ENCODE assay signal across 40 mouse cellular contexts in the genomic region with DNA sequence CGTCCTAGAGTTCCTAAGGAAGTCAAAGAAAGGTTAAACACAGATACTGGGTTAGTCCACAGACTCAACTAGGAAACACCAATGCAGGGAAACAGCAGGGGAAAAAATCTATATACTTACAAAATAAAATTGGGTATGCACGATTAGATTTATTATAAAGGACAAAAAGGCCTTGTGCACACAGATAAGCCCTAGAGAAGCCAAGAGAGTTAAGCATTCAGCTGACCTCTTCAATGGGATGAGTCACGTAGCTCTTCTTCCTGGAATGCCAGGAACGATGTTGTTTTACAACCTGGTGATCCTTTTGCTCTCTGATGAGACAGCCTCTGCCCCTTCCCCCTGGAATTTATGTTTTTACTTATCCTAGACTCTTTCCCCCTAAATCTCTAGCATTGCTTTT. TPM values are rescaled to one million over a fixed set of nuclear protein-coding genes. Genes with fewer than 3 reads are reported as not detected.
"Had no signal": no experiment of that assay in that cellular context is flagged by ENCODE, and none has a peak within 500 bp of the region (broad histone marks: within the 10 kb centered on the region; RNA-seq: fewer than 3 reads in every experiment).

No protein-coding gene starts in this region.

- H3K4me2 ChIP-seq: heart, embryonic 11.5 days; heart, embryonic 13.5 days; heart, embryonic 15.5 days; hindbrain, embryonic 13.5 days; hindbrain, embryonic 15.5 days; limb, embryonic 13.5 days; limb, embryonic 15.5 days; liver, embryonic 12.5 days had no signal

- H3K27me3 ChIP-seq: heart, embryonic 13.5 days; heart, embryonic 15.5 days; hindbrain, embryonic 13.5 days; hindbrain, embryonic 15.5 days; limb, embryonic 13.5 days; limb, embryonic 15.5 days; liver, embryonic 12.5 days had no signal

- H3K27ac ChIP-seq: gastrocnemius, adult 2 months; heart, embryonic 13.5 days; heart, embryonic 15.5 days; hindbrain, embryonic 13.5 days; hindbrain, embryonic 15.5 days; hindbrain, postnatal 0 days; layer of hippocampus, adult 2 months; left cerebral cortex, adult 2 months; limb, embryonic 13.5 days; limb, embryonic 15.5 days; liver, embryonic 12.5 days; liver, embryonic 14.5 days had no signal

- H3K9me3 ChIP-seq: heart, embryonic 13.5 days; heart, embryonic 15.5 days; hindbrain, embryonic 13.5 days; hindbrain, embryonic 15.5 days; limb, embryonic 13.5 days; limb, embryonic 15.5 days; liver, embryonic 12.5 days had no signal

- H3K4me3 ChIP-seq: gastrocnemius, adult 2 months; heart, embryonic 13.5 days; heart, embryonic 15.5 days; hindbrain, embryonic 13.5 days; hindbrain, embryonic 15.5 days; layer of hippocampus, adult 2 months; left cerebral cortex, adult 2 months; limb, embryonic 13.5 days; limb, embryonic 15.5 days; liver, embryonic 12.5 days had no signal

- H3K4me1 ChIP-seq: heart, embryonic 13.5 days; heart, embryonic 15.5 days; hindbrain, embryonic 13.5 days; hindbrain, embryonic 15.5 days; limb, embryonic 13.5 days; limb, embryonic 15.5 days; liver, embryonic 12.5 days had no signal

- DNase-seq: gastrocnemius, adult 2 months; gastrocnemius, postnatal 10 days; gastrocnemius, postnatal 25 days; heart, adult 18-20 months; heart, postnatal 14 days; heart, postnatal 36 days; kidney, adult 11 months; kidney, adult 8-10 months; kidney, postnatal 10 days; kidney, postnatal 25 days; kidney, postnatal 4 days; left cerebral cortex, postnatal 4 days had no signal

- ATAC-seq: hindbrain, postnatal 0 days; intestine, embryonic 16.5 days; liver, embryonic 12.5 days had no signal

- H3K9ac ChIP-seq: heart, embryonic 13.5 days; heart, embryonic 15.5 days; hindbrain, embryonic 13.5 days; hindbrain, embryonic 15.5 days; limb, embryonic 13.5 days; limb, embryonic 15.5 days; liver, embryonic 12.5 days; liver, embryonic 14.5 days had no signal

- H3K36me3 ChIP-seq: heart, embryonic 13.5 days; heart, embryonic 15.5 days; hindbrain, embryonic 13.5 days; hindbrain, embryonic 15.5 days; limb, embryonic 13.5 days; limb, embryonic 15.5 days; liver, embryonic 12.5 days had no signal

RNA-seq across cellular contexts. Expression of a gene that starts 8.4 kb away (rescaled TPM):
- total RNA-seq: gastrocnemius, adult 2 months; gastrocnemius, postnatal 10 days; gastrocnemius, postnatal 25 days; gastrocnemius, postnatal 4 days; granulocyte monocyte progenitor cell, adult 5-6 weeks; heart, adult 18-20 months; heart, adult 8-10 months; heart, postnatal 14 days; heart, postnatal 36 days; hematopoietic stem cell, adult 5-6 weeks; hindbrain, postnatal 0 days; layer of hippocampus, adult 2 months; layer of hippocampus, postnatal 10 days; layer of hippocampus, postnatal 25 days; left cerebral cortex, adult 2 months; left cerebral cortex, postnatal 10 days; left cerebral cortex, postnatal 25 days; left cerebral cortex, postnatal 4 days; liver, adult 2 months had no signal
- polyA plus RNA-seq: heart, embryonic 11.5 days; heart, embryonic 13.5 days; heart, embryonic 15.5 days; heart, postnatal 0 days; hindbrain, embryonic 11.5 days; hindbrain, embryonic 13.5 days; hindbrain, embryonic 15.5 days; hindbrain, postnatal 0 days; intestine, embryonic 14.5 days; intestine, embryonic 16.5 days; kidney, embryonic 14.5 days; kidney, embryonic 16.5 days; limb, embryonic 11.5 days; limb, embryonic 13.5 days; limb, embryonic 15.5 days; liver, adult 2 months; liver, embryonic 12.5 days; liver, embryonic 14.5 days had no signal

RNA-seq across cellular contexts. Expression of a gene that starts 9.5 kb away (rescaled TPM):
- total RNA-seq: gastrocnemius, adult 2 months; gastrocnemius, postnatal 10 days; gastrocnemius, postnatal 25 days; granulocyte monocyte progenitor cell, adult 5-6 weeks; heart, adult 18-20 months; heart, adult 8-10 months; heart, postnatal 14 days; heart, postnatal 36 days; hematopoietic stem cell, adult 5-6 weeks; hindbrain, postnatal 0 days; layer of hippocampus, adult 2 months; layer of hippocampus, postnatal 10 days; layer of hippocampus, postnatal 25 days; left cerebral cortex, adult 2 months; left cerebral cortex, postnatal 10 days; left cerebral cortex, postnatal 25 days; left cerebral cortex, postnatal 4 days; liver, adult 2 months had no signal
- polyA plus RNA-seq: heart, embryonic 11.5 days; heart, embryonic 13.5 days; heart, embryonic 15.5 days; heart, postnatal 0 days; hindbrain, embryonic 11.5 days; hindbrain, embryonic 13.5 days; hindbrain, embryonic 15.5 days; hindbrain, postnatal 0 days; intestine, embryonic 14.5 days; intestine, embryonic 16.5 days; kidney, embryonic 14.5 days; kidney, embryonic 16.5 days; limb, embryonic 11.5 days; limb, embryonic 13.5 days; limb, embryonic 15.5 days; liver, adult 2 months; liver, embryonic 12.5 days; liver, embryonic 14.5 days had no signal

RNA-seq across cellular contexts. Expression of a gene that starts 25.5 kb away (rescaled TPM):
- total RNA-seq: gastrocnemius, adult 2 months; gastrocnemius, postnatal 10 days; gastrocnemius, postnatal 25 days; gastrocnemius, postnatal 4 days; granulocyte monocyte progenitor cell, adult 5-6 weeks; heart, adult 18-20 months; heart, adult 8-10 months; heart, postnatal 14 days; heart, postnatal 36 days; hematopoietic stem cell, adult 5-6 weeks; hindbrain, postnatal 0 days; layer of hippocampus, adult 2 months; layer of hippocampus, postnatal 25 days; left cerebral cortex, adult 2 months; left cerebral cortex, postnatal 10 days; left cerebral cortex, postnatal 25 days; left cerebral cortex, postnatal 4 days; liver, adult 2 months had no signal
- polyA plus RNA-seq: heart, embryonic 11.5 days; heart, embryonic 13.5 days; heart, embryonic 15.5 days; heart, postnatal 0 days; hindbrain, embryonic 11.5 days; hindbrain, embryonic 13.5 days; hindbrain, embryonic 15.5 days; hindbrain, postnatal 0 days; intestine, embryonic 14.5 days; intestine, embryonic 16.5 days; kidney, embryonic 14.5 days; kidney, embryonic 16.5 days; limb, embryonic 11.5 days; limb, embryonic 13.5 days; limb, embryonic 15.5 days; liver, adult 2 months; liver, embryonic 12.5 days; liver, embryonic 14.5 days had no signal

RNA-seq across cellular contexts. Expression of a gene that starts 41.2 kb away (rescaled TPM):
- total RNA-seq: gastrocnemius, adult 2 months; gastrocnemius, postnatal 10 days; gastrocnemius, postnatal 25 days; gastrocnemius, postnatal 4 days; granulocyte monocyte progenitor cell, adult 5-6 weeks; heart, adult 18-20 months; heart, adult 8-10 months; heart, postnatal 14 days; heart, postnatal 36 days; hematopoietic stem cell, adult 5-6 weeks; hindbrain, postnatal 0 days; layer of hippocampus, adult 2 months; layer of hippocampus, postnatal 10 days; left cerebral cortex, postnatal 10 days; left cerebral cortex, postnatal 25 days; left cerebral cortex, postnatal 4 days had no signal
- polyA plus RNA-seq: heart, embryonic 15.5 days; heart, postnatal 0 days; hindbrain, embryonic 11.5 days; hindbrain, embryonic 13.5 days; hindbrain, embryonic 15.5 days; hindbrain, postnatal 0 days; intestine, embryonic 14.5 days; intestine, embryonic 16.5 days; kidney, embryonic 14.5 days; kidney, embryonic 16.5 days; limb, embryonic 11.5 days; limb, embryonic 15.5 days; liver, adult 2 months; liver, embryonic 12.5 days; liver, embryonic 14.5 days had no signal

RNA-seq across cellular contexts. Expression of a gene that starts 46.1 kb away (rescaled TPM):
- total RNA-seq: gastrocnemius, adult 2 months; gastrocnemius, postnatal 10 days; gastrocnemius, postnatal 25 days; gastrocnemius, postnatal 4 days; granulocyte monocyte progenitor cell, adult 5-6 weeks; heart, adult 18-20 months; heart, adult 8-10 months; heart, postnatal 14 days; heart, postnatal 36 days; hematopoietic stem cell, adult 5-6 weeks; hindbrain, postnatal 0 days; layer of hippocampus, adult 2 months; layer of hippocampus, postnatal 10 days; layer of hippocampus, postnatal 25 days; left cerebral cortex, adult 2 months; left cerebral cortex, postnatal 10 days; left cerebral cortex, postnatal 25 days; left cerebral cortex, postnatal 4 days; liver, adult 2 months had no signal
- polyA plus RNA-seq: heart, embryonic 11.5 days; heart, embryonic 13.5 days; heart, embryonic 15.5 days; heart, postnatal 0 days; hindbrain, embryonic 11.5 days; hindbrain, embryonic 13.5 days; hindbrain, embryonic 15.5 days; hindbrain, postnatal 0 days; intestine, embryonic 14.5 days; intestine, embryonic 16.5 days; kidney, embryonic 14.5 days; kidney, embryonic 16.5 days; limb, embryonic 11.5 days; limb, embryonic 13.5 days; limb, embryonic 15.5 days; liver, adult 2 months; liver, embryonic 12.5 days; liver, embryonic 14.5 days had no signal
